Mouse (Mus musculus) lung, postnatal 25 days (tissue): Measurements from ENCODE around the gene Ldlrad3.

Experiments used
- DNase-seq: peaks from one replicate; pipeline ENCODE4 v3.0.0; 2022; ENCODE audit warnings: low spot score

The Ldlrad3 gene

DNA sequence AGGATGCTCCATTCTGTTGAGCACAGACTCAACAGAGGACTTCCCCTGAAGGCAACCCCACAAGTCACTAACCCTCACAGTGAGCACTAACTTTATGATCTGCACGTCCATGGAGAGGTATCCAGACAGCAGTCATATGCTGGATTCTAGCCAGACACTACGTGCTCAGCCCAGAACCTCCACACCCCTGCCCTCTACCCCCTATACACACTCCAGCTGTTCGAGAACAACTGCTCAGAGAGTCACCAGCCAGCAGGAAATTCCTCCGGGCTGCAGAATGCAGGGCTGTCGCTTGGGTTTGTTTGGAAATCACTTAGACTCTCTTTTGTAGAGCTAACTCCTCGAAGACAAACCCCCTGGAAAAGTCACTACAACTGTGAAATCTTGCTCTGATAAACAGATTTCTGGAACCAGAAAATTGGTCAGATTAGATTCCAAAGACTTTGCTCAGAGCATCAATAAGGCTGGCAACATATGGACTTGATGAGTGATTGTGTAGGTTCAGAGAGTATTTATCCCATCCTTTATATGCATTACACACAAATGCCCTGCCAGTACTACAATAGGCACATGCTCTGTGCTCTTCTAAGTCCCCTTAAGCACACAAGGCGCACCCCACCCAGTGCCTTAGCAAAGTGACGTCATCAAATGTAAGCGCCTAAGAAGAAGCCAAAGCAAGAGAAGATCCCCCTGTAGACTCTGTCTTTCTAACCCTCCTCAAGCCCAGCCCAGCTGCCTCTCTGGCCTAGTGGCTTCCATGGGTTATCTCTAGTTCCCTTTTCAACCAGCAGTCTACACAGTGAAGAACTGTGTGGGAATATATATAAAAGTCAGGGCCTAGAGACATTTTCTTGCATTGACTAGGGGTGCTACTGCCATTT is 69.4 kb downstream of the Ldlrad3 start:
- DNase-seq = no peak

GRCm38 (mm10) chr2:102113801-102114200 is 72.4 kb downstream of the Ldlrad3 start:
- DNase-seq = no peak

- DNase-seq = peak; percentile 65
Measured at GRCm38 (mm10) chr2:102113323-102113722, 72.9 kb downstream of the Ldlrad3 start.

DNA sequence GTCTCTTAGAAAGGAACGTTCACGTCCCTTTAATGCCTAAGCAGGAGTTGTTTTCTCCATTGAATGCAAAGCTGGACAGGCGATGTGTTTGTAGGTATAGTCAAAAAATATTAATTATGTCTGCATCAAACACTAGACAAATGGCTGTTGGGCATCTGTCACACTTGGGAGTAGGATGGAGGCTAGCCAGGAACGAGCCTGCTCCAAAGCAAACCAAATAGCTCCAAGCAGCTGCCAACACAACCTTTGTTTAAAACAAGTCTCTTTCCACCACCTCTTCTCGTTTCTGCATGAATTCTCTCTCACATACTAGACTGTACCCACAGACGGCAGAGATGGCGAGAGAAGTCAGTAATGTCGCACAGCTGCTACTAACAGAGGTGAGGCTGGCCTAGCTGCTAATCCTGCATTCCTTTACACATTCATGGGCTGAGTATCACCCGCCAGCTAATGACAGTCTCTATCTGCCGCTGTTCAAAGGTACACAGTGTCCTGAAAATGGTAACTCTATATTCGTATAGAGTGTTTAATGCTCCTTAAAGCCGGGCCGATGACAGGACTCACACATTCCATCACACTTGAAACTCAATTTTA is 74.2 kb downstream of the Ldlrad3 start:
- no peak for DNase-seq

- no peak for DNase-seq
Measured at GRCm38 (mm10) chr2:102110306-102110705, 75.9 kb downstream of the Ldlrad3 start.

DNA sequence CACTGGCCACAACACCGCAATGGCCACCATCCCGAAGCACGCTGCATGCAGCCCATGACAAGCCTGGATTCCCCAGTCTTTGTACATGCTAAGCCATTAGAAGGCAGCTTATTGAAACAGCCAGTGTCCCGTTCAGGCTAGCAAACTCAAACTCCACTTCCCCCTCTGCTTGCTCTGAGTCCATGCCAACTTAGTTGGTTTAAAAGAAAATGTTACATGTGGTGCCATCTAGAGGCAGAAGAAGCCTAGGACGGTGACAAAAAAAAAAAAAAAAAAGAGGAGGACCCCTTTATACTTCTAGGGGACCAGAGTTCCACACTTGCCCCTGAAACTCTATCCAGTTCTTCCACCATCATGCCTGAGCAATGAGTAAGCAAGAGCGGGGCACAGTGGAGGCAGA is 78.9 kb downstream of the Ldlrad3 start:
- no peak for DNase-seq

DNA sequence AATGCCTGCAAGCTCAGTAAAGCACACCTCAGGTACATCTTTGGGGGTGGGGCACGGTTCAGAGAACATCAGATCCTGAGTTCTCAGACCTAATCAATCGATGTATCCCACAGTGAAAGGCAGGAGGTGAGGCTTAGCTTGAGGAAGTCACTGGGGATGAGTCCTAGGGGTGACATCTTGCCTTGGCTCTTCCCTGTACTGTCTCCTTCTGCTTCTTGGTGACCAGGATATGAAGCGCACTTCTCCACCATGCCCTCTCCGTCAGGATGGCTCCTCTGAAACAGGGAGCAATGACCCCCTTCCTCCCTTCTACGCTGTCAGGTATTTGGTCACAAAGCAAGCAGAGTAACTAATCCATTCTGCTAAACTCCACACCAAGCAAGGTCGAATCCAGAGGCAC is 79.5 kb downstream of the Ldlrad3 start:
- DNase-seq = no peak

DNA sequence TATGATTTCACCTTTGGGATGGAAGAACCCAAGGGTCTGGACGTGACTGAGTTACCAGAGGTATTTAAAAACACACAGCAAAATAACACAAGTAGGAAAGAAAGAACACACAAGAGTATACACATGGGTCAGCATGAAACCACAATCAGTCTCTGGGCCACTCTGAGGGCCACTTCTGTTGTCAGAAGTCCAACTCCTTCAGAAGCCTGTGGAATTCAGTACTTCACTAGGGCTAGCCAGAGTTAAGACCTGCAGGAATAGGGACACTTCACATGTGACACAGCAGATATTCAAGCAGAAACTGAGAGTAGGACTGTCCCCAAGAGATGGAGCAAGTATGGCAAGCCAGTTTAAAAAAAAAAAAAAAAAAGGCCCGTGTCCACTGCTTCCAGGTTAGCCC is 80.7 kb downstream of the Ldlrad3 start:
- DNase-seq = peak; percentile 74

DNA sequence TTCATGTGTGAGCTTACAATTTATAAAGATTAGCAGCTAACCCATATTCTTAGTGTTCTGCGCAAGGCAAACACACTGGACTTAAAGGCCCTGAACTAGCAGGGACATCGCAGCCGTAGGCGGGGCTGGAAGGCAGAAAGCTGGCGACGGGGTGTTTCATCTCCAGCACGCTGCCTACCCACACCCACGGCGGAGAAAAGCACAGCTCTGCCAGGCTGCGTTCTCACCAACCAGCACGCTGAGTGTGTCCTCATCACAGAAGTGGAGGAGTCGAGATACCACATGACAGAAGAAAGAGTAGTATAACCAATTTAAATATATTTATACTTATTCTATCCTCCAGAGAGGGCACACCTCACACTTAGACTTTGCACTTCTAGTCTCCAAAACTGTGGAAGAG is 82.2 kb downstream of the Ldlrad3 start:
- DNase-seq = no peak

- DNase-seq = no peak
Measured at GRCm38 (mm10) chr2:102100490-102100889, 85.7 kb downstream of the Ldlrad3 start.

- DNase-seq = no peak
Measured at GRCm38 (mm10) chr2:102099702-102100450, 86.3 kb downstream of the Ldlrad3 start.

- DNase-seq = no peak
Measured at GRCm38 (mm10) chr2:102099261-102099660, 86.9 kb downstream of the Ldlrad3 start.

DNA sequence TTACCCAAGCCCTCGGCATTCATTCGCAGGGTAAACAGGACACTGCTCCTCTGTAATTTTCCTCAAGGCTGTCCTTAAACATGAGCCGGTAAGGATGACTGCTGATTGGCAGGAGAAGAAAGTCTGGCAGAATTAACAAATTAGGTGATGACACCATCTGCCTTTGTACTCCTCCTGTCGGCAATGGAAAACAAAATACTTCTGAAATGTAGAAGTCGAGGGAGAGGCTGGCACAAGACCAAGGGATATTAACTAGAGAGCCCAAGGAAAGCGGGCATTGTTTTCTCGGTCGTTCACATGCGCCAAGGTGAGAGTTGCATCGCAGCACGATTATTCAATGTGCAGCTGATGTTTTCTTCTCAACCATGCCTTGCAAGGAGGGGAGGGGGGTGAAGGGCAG is 91.4 kb downstream of the Ldlrad3 start:
- DNase-seq = no peak

GRCm38 (mm10) chr2:102094281-102094680 is 91.9 kb downstream of the Ldlrad3 start:
- no peak for DNase-seq

DNA sequence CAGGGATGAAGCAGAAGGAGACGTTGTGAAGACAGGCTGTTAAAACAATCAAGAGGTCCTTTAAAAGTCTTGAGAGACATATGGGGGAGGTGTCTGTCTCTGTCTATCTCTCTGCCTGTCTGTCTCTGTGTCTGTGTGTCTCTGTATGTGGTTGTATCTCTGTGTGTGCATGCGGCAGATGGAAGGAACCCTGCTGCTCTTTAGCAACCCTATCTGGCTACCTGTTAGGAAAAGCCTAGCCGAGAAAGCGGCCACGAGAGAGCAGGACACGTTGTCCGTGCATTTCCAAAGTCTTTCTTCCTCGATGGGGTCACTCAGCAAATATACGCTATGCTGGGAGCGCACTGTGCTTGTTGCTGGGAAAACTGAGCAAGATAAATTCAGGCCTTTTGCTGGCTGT is 93.6 kb downstream of the Ldlrad3 start:
- DNase-seq = no peak

- DNase-seq = peak; percentile 75
Measured at GRCm38 (mm10) chr2:102091516-102092350, 94.5 kb downstream of the Ldlrad3 start.

DNA sequence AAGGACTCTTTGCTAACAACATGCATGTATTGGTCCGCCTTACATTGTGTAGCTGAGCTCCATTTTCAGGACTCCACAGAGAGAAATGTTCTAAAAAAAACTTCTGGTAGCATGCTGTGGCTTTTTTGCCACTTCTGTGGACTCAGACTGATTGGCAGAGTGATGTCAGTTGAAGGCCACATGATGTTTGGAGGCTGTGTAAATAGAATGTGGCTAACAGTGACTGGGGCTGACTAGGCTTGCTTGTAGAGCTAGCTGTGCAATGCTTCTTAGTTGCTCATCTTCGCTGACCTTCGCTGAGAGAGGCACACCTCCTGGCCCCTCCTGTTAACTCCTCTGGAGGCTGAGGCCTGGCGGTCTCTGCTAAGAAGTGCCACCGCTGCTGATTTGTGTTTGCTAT is 98.4 kb downstream of the Ldlrad3 start:
- DNase-seq = no peak

GRCm38 (mm10) chr2:102086583-102086982 is 99.6 kb downstream of the Ldlrad3 start:
- DNase-seq = no peak

DNA sequence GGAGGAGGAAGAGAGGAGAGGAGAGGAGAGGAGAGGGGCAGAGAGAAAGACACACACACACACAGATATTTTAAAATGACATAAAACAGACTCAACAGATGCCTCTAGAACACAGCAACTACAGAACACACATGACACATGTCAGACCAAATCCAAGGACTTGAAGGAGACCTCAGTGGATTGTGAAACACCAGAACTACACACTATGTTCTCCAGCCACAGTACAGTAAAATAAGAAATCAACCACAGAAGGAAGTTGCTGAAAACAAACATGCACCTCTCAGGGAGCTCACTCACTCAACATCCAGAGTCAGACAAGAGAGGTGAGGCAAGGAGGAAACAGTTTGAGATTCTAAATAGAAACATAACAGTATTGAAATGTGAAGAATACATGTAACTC is 103.4 kb downstream of the Ldlrad3 start:
- DNase-seq = no peak

DNA sequence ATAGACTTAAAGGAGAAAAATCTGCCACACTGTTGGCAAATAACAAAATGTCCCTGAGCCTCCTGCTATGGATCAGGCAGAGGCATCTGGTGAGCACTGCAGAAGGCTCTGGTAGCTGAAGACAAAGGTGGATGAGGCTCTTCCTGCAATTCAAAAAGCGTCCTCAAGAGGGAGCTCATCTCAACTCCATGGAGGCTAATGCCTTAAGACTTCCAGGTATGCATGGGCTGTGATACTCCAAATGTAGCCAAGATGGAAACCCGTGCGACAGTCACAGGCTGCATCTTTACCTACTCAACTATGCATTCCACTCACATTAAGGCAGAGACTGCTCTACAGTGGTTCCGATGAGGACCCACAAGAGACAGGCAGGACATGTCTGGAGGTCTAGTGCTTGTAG is 108.6 kb downstream of the Ldlrad3 start:
- peak; percentile 77 for DNase-seq

DNA sequence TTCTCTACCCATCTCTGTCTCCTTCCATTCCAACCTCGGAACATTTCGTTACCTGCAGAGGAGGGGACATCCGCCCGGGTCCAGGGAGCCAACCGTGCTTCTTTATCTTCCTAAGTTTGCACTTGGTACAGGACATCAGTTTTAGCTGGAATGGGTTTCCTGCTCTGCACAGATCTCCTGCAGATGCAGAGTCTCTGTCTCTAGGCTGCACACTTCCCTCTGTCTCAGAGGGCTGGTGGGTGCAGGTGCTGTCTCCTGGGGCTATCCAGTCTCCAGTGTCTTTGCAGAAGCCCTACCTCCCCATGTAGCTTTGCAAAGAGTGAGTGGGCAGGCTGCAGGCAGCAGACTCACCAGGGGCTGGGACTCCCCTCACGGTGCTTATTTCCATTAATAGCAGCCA is 109.9 kb downstream of the Ldlrad3 start:
- no peak for DNase-seq
